Mouse (Mus musculus): ENCODE data around the gene Bri3bp. TPM values are rescaled to one million over a fixed set of nuclear protein-coding genes. Genes with fewer than 3 reads are reported as not detected.

Gene Bri3bp
- polyA plus RNA-seq, 1 experiment from 2014 or later, result 35.7 TPM

DNA sequence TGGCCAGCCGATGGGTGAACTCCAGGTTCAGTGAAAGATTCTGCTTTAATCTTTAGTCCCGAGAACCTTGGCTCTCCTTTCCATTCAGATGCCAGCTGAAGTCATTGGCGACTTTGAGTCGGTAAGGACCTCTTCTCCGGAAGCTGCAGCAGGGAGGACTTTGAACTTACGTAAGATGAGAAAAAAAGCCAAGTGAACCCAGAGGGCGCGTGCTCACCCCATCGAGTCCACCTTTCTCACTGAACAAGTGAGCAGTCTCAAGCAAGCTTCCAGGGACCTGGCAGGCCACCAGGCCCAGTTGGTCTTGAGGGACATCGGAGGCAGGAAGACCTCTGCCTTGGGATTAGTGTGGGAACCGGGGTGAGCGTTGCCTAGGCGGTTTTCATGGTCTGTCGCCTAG, 25.9 kb downstream of the Bri3bp start:
- no peaks in the 10 kb centered on the region for H3K9me3 ChIP-seq (ENCODE audit: control insufficient read depth)
- no peak overlapping the region for H3K4me3 ChIP-seq (ENCODE audit: low read depth, low read length)
- no peaks in the 10 kb centered on the region for H3K4me1 ChIP-seq (replicated peaks; ENCODE audit: control insufficient read depth, insufficient read depth, low read length)
- ATAC-seq, result 0 out of 2 replicates have a peak, but pooled peaks have one; percentile 12
- no peak overlapping the region; the same call in 1 of the 2 replicates for H3K27ac ChIP-seq (ENCODE audit: low read depth, low read length)
- WGBS, result 58% methylated on average over 14 of the region's 14 CpGs
- H3K4me2 ChIP-seq (replicated peaks; ENCODE audit: low read depth), result peak overlapping the region; percentile 24; the same call in 1 of the 2 replicates
- no peaks in the 10 kb centered on the region for H3K36me3 ChIP-seq (ENCODE audit: control insufficient read depth, insufficient read depth)
- no peak overlapping the region for H3K9ac ChIP-seq (ENCODE audit: low read depth, low read length)
- no peaks in the 10 kb centered on the region for H3K27me3 ChIP-seq (replicated peaks; ENCODE audit: control insufficient read depth, insufficient read depth, low read length)
- no peak for TF ChIP-seq CTCF (IDR thresholded peaks at IDR 0.05; ENCODE audit: low read depth)

DNA sequence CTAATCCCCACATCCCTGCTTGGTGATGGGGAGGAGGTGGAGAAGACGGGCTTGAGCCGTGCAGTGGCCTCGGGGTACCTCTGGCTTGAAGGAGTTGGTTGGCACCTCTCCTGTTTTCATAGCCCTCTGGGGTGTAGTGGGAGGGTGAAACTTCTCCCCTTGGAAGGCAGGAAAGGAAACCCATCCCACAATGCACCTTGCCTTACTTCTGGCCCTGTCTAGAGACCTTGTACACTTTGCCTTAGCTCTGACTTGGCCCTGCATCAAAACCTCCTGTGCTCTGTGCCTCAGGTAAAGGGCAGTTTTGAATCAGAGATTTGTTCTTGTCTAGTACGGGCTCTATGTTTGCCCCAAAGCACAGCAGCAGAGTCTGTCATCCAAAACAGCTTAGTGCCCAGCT, 29.3 kb downstream of the Bri3bp start:
- no peak for ATAC-seq
- Histone ChIP-seq H3K27me3 (replicated peaks; ENCODE audit: control insufficient read depth, insufficient read depth, low read length) (no peaks in the 10 kb centered on the region), H3K9ac (ENCODE audit: low read depth, low read length) (no peak overlapping the region), H3K4me2 (replicated peaks; ENCODE audit: low read depth) (no peak overlapping the region), H3K27ac (ENCODE audit: low read depth, low read length) (no peak overlapping the region), H3K36me3 (ENCODE audit: control insufficient read depth, insufficient read depth) (no peaks in the 10 kb centered on the region), H3K4me1 (replicated peaks; ENCODE audit: control insufficient read depth, insufficient read depth, low read length) (no peaks in the 10 kb centered on the region), H3K4me3 (ENCODE audit: low read depth, low read length) (no peak overlapping the region), H3K9me3 (ENCODE audit: control insufficient read depth) (no peaks in the 10 kb centered on the region)
- 90% methylated on average over 4 of the region's 4 CpGs for WGBS
- no peak for TF ChIP-seq CTCF (IDR thresholded peaks at IDR 0.05; ENCODE audit: low read depth)

GRCm38 (mm10) chr5:125472796-125473475, 31.6 kb downstream of the Bri3bp start:
- Histone ChIP-seq H3K9ac (ENCODE audit: low read depth, low read length) (no peak overlapping the region), H3K4me1 (replicated peaks; ENCODE audit: control insufficient read depth, insufficient read depth, low read length) (0 out of 2 replicates have a peak, but pooled peaks cover 7% of the 10 kb centered on the region), H3K36me3 (ENCODE audit: control insufficient read depth, insufficient read depth) (no peaks in the 10 kb centered on the region), H3K27me3 (replicated peaks; ENCODE audit: control insufficient read depth, insufficient read depth, low read length) (no peaks in the 10 kb centered on the region), H3K9me3 (ENCODE audit: control insufficient read depth) (no peaks in the 10 kb centered on the region), H3K4me2 (replicated peaks; ENCODE audit: low read depth) (no peak overlapping the region), H3K27ac (ENCODE audit: low read depth, low read length) (no peak overlapping the region), H3K4me3 (ENCODE audit: low read depth, low read length) (no peak overlapping the region)
- no peak for TF ChIP-seq CTCF (IDR thresholded peaks at IDR 0.05; ENCODE audit: low read depth)
- ATAC-seq, result no peak
- 72% methylated on average over 9 of the region's 9 CpGs for WGBS

DNA sequence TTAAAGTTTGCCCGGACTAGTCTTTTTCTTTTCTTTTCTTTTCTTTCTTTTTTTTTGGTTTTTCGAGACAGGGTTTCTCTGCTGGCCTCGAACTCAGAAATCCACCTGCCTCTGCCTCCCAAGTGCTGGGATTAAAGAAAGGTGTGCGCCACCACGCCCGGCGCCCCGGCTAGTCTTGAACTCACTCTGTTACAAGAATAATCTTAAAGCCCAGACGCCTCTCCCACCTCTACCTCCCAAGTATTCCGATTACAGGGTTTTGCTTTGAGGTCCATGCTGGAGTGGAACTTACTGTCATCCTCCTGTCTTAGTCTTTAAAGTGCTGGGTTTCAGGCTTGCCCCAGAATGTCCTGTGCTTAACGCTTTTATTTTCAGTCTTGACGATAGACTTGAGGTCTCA, 33.7 kb downstream of the Bri3bp start:
- Histone ChIP-seq H3K4me3 (ENCODE audit: low read depth, low read length) (peak overlapping the region; percentile 83), H3K27ac (ENCODE audit: low read depth, low read length) (no peak overlapping the region), H3K27me3 (replicated peaks; ENCODE audit: control insufficient read depth, insufficient read depth, low read length) (no peaks in the 10 kb centered on the region), H3K36me3 (ENCODE audit: control insufficient read depth, insufficient read depth) (no peaks in the 10 kb centered on the region), H3K4me2 (replicated peaks; ENCODE audit: low read depth) (peak overlapping the region; percentile 98), H3K9ac (ENCODE audit: low read depth, low read length) (no peak overlapping the region), H3K9me3 (ENCODE audit: control insufficient read depth) (no peaks in the 10 kb centered on the region), H3K4me1 (replicated peaks; ENCODE audit: control insufficient read depth, insufficient read depth, low read length) (0 out of 2 replicates have a peak, but pooled peaks cover 7% of the 10 kb centered on the region)
- TF ChIP-seq CTCF (IDR thresholded peaks at IDR 0.05; ENCODE audit: low read depth), result no peak
- no peak for ATAC-seq
- 61% methylated on average over 12 of the region's 12 CpGs for WGBS

- Histone ChIP-seq H3K9ac (ENCODE audit: low read depth, low read length) (peak within 1 kb of the TSS; percentile 69), H3K27me3 (replicated peaks; ENCODE audit: control insufficient read depth, insufficient read depth, low read length) (no peaks in the 10 kb centered on the region), H3K4me3 (ENCODE audit: low read depth, low read length) (peak within 1 kb of the TSS; percentile 83), H3K4me1 (replicated peaks; ENCODE audit: control insufficient read depth, insufficient read depth, low read length) (0 out of 2 replicates have a peak, but pooled peaks cover 7% of the 10 kb centered on the region), H3K27ac (ENCODE audit: low read depth, low read length) (peak within 1 kb of the TSS; percentile 64; the same call in 1 of the 2 replicates), H3K9me3 (ENCODE audit: control insufficient read depth) (no peaks in the 10 kb centered on the region), H3K4me2 (replicated peaks; ENCODE audit: low read depth) (peak within 1 kb of the TSS; percentile 98), H3K36me3 (ENCODE audit: control insufficient read depth, insufficient read depth) (no peaks in the 10 kb centered on the region)
- TF ChIP-seq CTCF (IDR thresholded peaks at IDR 0.05; ENCODE audit: low read depth), result no peak; the same call in 1 of the 2 replicates
- under 1% methylated on average over 59 of the region's 60 CpGs for WGBS
- ATAC-seq, result peak; percentile 91
Measured at GRCm38 (mm10) chr5:125475601-125476285, 34.4 kb downstream of the Bri3bp start, which contains the start of gene Aacs. Gene Aacs, plus strand, starts transcription at chr5:125475814.

DNA sequence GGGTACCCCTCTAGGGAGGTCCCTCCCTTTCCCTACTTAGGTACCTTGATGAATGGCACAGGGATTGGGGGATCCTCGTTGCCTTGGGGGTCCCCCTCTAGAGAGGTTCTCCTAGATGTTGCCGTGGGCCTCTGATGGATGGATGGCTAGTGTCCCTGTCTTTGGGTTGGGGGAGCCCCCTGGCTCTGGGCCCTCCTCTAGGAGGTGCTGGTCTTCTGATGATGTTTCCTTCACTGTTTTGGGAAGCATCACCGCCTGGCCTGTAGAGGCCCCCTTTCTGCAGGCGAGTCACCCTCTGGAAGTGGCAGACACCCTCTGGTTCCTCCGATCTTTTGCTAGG, 34.9 kb downstream of the Bri3bp start:
- Histone ChIP-seq H3K27ac (ENCODE audit: low read depth, low read length) (0 out of 2 replicates have a peak overlapping the region, but pooled peaks have one; percentile 64), H3K9me3 (ENCODE audit: control insufficient read depth) (no peaks in the 10 kb centered on the region), H3K36me3 (ENCODE audit: control insufficient read depth, insufficient read depth) (no peaks in the 10 kb centered on the region), H3K4me2 (replicated peaks; ENCODE audit: low read depth) (peak overlapping the region; percentile 98), H3K27me3 (replicated peaks; ENCODE audit: control insufficient read depth, insufficient read depth, low read length) (no peaks in the 10 kb centered on the region), H3K4me1 (replicated peaks; ENCODE audit: control insufficient read depth, insufficient read depth, low read length) (0 out of 2 replicates have a peak, but pooled peaks cover 7% of the 10 kb centered on the region), H3K4me3 (ENCODE audit: low read depth, low read length) (peak overlapping the region; percentile 83), H3K9ac (ENCODE audit: low read depth, low read length) (peak overlapping the region; percentile 69)
- WGBS, result 8% methylated on average over 5 of the region's 5 CpGs
- ATAC-seq, result no peak; the same call in 1 of the 2 replicates
- peak; percentile 43 for TF ChIP-seq CTCF (IDR thresholded peaks at IDR 0.05; ENCODE audit: low read depth)
